Mouse (Mus musculus) embryonic facial prominence, embryonic 11.5 days (tissue): ENCODE results near the gene Fstl1. TPM values are rescaled to one million over a fixed set of nuclear protein-coding genes. Genes with fewer than 3 reads are reported as not detected.

Source experiments
- ATAC-seq: fragments of 200-750 bp; cut with Nextera tagmentation; replicated peaks from 2 replicates; pipeline ENCODE4 v1.8.0; 2017; ENCODE audit warnings: low read depth; ENCODE audit not compliant: insufficient number of reproducible peaks, low FRiP score, low TSS enrichment
- DNase-seq: peaks from one replicate; pipeline ENCODE4 v3.0.0-alpha.2; 2015; ENCODE audit warnings: low spot score
- H3K27ac ChIP-seq: fragments of 300-500 bp; sonication (generic); replicated peaks from 2 replicates; pipeline ENCODE4 v1.5.1; 2014; ENCODE audit warnings: mild to moderate bottlenecking, low read depth, low read length, control low read depth
- H3K27me3 ChIP-seq: fragments of 300-500 bp; sonication (generic); 2 replicates; pipeline ENCODE4 v1.6.1; 2014; ENCODE audit warnings: mild to moderate bottlenecking, low read length, moderate library complexity, mixed read lengths; ENCODE audit not compliant: control insufficient read depth, insufficient read depth
- H3K36me3 ChIP-seq: fragments of 300-500 bp; sonication (generic); replicated peaks from 2 replicates; pipeline ENCODE4 v1.6.1; 2014; ENCODE audit warnings: low read depth, mild to moderate bottlenecking, low read length, moderate library complexity, mixed read lengths; ENCODE audit not compliant: control insufficient read depth, insufficient read depth
- H3K4me1 ChIP-seq: fragments of 300-500 bp; sonication (generic); 2 replicates; pipeline ENCODE4 v1.6.1; 2014; ENCODE audit warnings: low read length, mixed read lengths; ENCODE audit not compliant: control insufficient read depth, insufficient read depth
- H3K4me2 ChIP-seq: fragments of 300-500 bp; sonication (generic); 2 replicates; pipeline ENCODE4 v1.6.1; 2014; ENCODE audit warnings: low read depth, mild to moderate bottlenecking, control low read depth, low read length, moderate library complexity
- H3K4me3 ChIP-seq: fragments of 300-500 bp; sonication (generic); 2 replicates; pipeline ENCODE4 v1.5.1; 2014; ENCODE audit warnings: low read depth, low read length, control low read depth
- H3K9ac ChIP-seq: fragments of 300-500 bp; sonication (generic); replicated peaks from 2 replicates; pipeline ENCODE4 v1.6.1; 2014; ENCODE audit warnings: mild to moderate bottlenecking, control low read depth, low read length
- H3K9me3 ChIP-seq: fragments of 300-500 bp; sonication (generic); replicated peaks from 2 replicates; pipeline ENCODE4 v1.6.1; 2016; ENCODE audit warnings: mild to moderate bottlenecking, low read length, inconsistent platforms, mixed read lengths; ENCODE audit not compliant: control insufficient read depth
- WGBS: fragments of 180-500 bp; shearing (Covaris S2); extraction: QIAGEN DNeasy Blood & Tissue Kit; methylation state at CpG from one replicate; pipeline ENCODE4 v1.1.7; 2014; 5-methylcytosine and 5-hydroxymethylcytosine counted together
- polyA plus RNA-seq: library from polyadenylated mRNA; unstranded; fragments of >200 nt; fragmentation: Nextera tagmentation; extraction: Ambion mirVana; gene quantifications from 2 replicates; pipeline ENCODE4 v1.2.1, GENCODE M21; 2014

Gene Fstl1
- polyA plus RNA-seq, 1 experiment from 2014 or later, result 367 TPM

DNA sequence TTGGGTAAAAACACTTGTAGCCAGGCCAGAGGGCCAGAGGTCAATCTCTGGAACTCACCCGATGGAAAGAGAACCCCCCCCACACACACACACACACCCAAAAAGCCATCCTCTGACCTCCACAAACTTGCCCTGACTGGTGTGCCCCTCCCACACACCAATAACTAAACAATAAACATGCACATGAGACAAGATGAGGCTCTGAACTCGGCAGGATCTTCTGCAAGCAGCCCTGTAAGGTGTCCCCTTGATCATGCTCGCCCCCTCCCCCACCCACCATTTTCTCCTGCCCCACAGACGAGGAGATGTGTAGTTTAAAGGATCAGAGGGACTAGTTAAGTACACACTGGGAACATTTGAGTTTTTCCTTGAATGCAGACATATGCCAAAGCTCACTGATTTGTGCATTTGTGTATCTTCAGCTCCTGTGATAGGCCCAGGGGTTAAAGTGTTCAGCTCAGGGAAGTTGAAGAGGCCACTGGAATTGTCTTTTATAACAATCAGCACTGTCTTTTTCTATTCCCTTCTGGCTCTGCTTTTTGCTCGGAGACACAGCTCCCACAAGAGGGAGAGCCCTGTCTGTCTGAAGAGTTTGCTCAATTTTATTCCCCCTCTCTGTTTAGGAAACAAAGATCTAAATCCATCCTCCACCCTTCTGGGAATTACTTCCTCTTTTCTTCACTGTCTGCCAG lies 37.2 kb downstream of the Fstl1 start:
- no peaks in the 10 kb centered on the region for H3K9me3 ChIP-seq
- no peak overlapping the region for H3K4me3 ChIP-seq
- no peaks in the 10 kb centered on the region for H3K27me3 ChIP-seq
- no peak overlapping the region for H3K4me2 ChIP-seq
- H3K4me1 ChIP-seq, result no peaks in the 10 kb centered on the region; the same call in 1 of the 2 replicates
- H3K27ac ChIP-seq, result peak overlapping the region; percentile 56; the same call in 1 of the 2 replicates
- WGBS, result 35% methylated on average over 5 of the region's 5 CpGs
- DNase-seq (no peak), ATAC-seq (no peak)
- peaks cover 9% of the 10 kb centered on the region for H3K36me3 ChIP-seq
- H3K9ac ChIP-seq, result peak overlapping the region; percentile 19; the same call in 1 of the 2 replicates

DNA sequence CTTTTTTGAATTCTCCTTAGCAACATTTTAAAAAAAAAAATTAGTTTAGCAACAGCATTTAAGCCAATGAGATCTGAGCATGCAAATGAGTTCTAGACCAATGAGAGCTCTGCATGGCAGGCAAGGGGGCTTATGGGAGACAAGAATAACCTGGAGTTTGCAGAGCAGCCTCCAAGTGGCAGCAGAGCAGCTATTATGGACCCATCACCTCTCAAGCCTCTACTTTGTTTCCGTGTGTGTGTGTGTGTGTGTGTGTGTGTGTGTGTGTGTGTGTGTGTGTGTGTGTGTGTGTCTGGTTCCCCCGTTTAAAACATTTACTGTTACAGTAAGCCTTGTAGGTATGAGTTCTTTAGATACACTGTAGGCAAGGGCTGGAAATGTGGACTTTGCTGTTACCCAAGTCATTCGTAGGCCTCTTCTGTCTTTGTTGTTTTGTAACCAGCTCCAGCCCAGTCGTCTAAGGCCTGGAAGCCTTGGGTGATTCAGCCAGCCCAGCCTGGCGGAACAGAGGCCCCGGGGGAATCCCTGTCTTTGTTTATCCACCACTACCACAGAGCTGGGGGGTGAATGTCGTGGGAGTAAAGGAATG lies 37.8 kb downstream of the Fstl1 start:
- no peak overlapping the region for H3K4me2 ChIP-seq

DNA sequence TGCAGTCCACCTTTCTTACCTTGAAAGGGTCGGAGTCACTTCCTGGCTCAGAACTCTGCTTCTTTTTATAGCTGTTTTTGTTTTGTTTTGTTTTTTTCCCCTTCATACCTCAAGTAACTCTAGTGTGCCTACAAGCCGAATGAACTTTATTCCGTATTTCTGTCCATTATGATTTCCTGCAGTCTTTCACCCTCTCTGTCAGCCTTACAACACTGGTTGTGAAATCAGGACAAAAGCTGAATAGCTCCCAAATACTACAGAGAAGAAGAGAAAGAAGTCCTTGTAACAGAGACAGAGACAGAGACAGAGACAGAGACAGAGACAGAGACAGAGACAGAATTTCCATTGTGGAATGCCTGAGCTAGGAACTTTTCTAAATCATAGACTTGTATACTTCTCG lies 41.3 kb downstream of the Fstl1 start:
- ATAC-seq (no peak), DNase-seq (no peak)
- H3K36me3 ChIP-seq, result peaks cover 12% of the 10 kb centered on the region
- no peaks in the 10 kb centered on the region; the same call in 1 of the 2 replicates for H3K4me1 ChIP-seq
- no peak overlapping the region for H3K9ac ChIP-seq
- H3K27me3 ChIP-seq, result no peaks in the 10 kb centered on the region
- H3K4me2 ChIP-seq, result no peak overlapping the region
- no peaks in the 10 kb centered on the region for H3K9me3 ChIP-seq
- 92% methylated on average over 4 of the region's 4 CpGs for WGBS
- H3K27ac ChIP-seq, result no peak overlapping the region
- H3K4me3 ChIP-seq, result no peak overlapping the region

More for the DNA sequence above, 37.8 kb downstream of the Fstl1 start:
- no peak overlapping the region for H3K4me3 ChIP-seq
- peak overlapping the region; percentile 68; the same call in 1 of the 2 replicates for H3K27ac ChIP-seq
- no peaks in the 10 kb centered on the region; the same call in 1 of the 2 replicates for H3K4me1 ChIP-seq
- no peaks in the 10 kb centered on the region for H3K9me3 ChIP-seq
- H3K36me3 ChIP-seq, result peaks cover 9% of the 10 kb centered on the region
- WGBS, result 19% methylated on average over 6 of the region's 7 CpGs
- no peaks in the 10 kb centered on the region for H3K27me3 ChIP-seq
- no peak overlapping the region for H3K9ac ChIP-seq
- ATAC-seq (peak; percentile 95), DNase-seq (peak; percentile 83)

DNA sequence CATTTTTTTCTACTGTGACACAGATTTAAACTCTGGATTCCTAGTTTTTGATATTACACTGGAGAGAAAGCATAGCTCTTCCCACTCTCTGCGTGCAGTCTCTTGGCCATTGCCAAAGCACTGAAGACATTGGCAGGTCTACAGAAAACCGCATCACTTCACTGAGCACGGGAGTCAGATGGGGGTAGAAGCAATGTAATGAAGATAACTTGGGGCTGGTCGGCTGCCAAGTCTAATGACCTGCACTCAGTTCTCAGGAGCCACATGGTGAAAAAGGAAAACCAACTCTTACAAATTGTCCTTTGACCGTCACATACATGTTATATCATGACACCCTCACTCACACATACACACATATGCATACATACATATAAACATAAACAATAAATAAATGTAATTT lies 47.3 kb downstream of the Fstl1 start:
- WGBS, result 91% methylated on average over 5 of the region's 5 CpGs
- peaks cover 25% of the 10 kb centered on the region for H3K36me3 ChIP-seq
- H3K9ac ChIP-seq, result no peak overlapping the region
- H3K4me3 ChIP-seq, result no peak overlapping the region
- no peaks in the 10 kb centered on the region for H3K4me1 ChIP-seq
- DNase-seq (no peak), ATAC-seq (no peak)
- H3K27ac ChIP-seq, result no peak overlapping the region
- H3K9me3 ChIP-seq, result no peaks in the 10 kb centered on the region
- H3K4me2 ChIP-seq, result no peak overlapping the region
- H3K27me3 ChIP-seq, result no peaks in the 10 kb centered on the region

DNA sequence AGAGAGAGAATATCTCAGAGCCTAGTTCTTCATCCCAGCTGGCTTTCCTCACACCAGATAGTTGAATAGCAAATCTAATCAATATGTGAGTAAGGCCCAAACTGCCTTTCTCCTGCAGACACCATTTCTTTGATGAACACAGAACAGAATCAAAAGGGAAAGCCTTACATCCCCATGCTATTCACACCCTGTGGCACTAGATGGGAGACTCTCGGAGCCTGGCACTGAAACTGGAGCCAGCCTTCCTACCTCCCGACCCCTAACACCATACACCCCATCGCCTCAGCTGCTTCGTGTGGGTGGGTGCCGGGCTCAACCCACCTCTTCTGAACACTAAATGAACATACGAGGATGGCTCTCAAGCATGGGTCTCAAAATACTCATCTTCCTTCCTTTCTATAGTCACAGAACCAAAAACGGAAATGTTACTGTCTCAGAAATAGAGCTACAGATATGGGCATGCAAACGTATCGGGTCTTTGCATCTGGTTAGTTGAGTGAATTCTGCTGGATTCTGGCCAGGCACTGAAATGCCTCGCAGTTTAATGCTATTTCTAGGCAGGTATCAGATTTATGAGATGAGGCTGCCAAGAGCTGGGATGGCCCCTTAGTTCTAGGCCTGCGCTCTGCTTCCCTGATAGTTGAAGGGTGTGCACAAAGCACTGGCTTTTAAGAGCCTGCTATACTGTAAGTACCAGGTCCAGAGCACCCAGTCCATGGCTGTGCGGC lies 48.3 kb downstream of the Fstl1 start:
- no peaks in the 10 kb centered on the region for H3K9me3 ChIP-seq
- no peaks in the 10 kb centered on the region for H3K4me1 ChIP-seq
- H3K27me3 ChIP-seq, result no peaks in the 10 kb centered on the region
- H3K27ac ChIP-seq, result no peak overlapping the region
- WGBS, result 93% methylated on average over 12 of the region's 12 CpGs
- H3K4me2 ChIP-seq, result no peak overlapping the region
- no peak overlapping the region for H3K4me3 ChIP-seq
- H3K9ac ChIP-seq, result no peak overlapping the region
- peaks cover 28% of the 10 kb centered on the region for H3K36me3 ChIP-seq
- ATAC-seq (no peak), DNase-seq (no peak)

DNA sequence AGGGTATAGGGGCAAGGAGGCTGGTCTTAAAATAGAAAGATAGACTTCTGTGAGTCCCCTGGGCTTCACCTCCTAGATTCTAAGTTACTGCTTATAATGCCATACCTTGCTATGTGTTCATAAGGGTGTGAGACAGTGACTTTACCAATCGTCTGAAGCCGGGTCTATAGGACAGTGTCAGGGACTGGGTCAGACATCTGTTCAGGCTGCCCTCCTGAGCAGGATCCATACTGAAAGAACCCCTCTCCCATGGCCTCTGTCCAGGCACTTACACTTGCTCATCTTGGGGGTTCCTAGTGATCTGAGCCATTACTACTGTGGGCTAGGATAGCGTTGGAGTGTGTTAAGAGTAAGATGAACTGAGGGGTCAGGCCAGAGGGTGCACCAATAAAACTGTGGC lies 49.6 kb downstream of the Fstl1 start:
- Histone ChIP-seq H3K4me3 (no peak overlapping the region), H3K9ac (no peak overlapping the region), H3K27ac (no peak overlapping the region), H3K4me1 (no peaks in the 10 kb centered on the region), H3K9me3 (no peaks in the 10 kb centered on the region), H3K4me2 (no peak overlapping the region), H3K27me3 (no peaks in the 10 kb centered on the region), H3K36me3 (peaks cover 28% of the 10 kb centered on the region)
- no peak for DNase-seq
- no peak for ATAC-seq
- WGBS, result 89% methylated on average over 3 of the region's 3 CpGs

DNA sequence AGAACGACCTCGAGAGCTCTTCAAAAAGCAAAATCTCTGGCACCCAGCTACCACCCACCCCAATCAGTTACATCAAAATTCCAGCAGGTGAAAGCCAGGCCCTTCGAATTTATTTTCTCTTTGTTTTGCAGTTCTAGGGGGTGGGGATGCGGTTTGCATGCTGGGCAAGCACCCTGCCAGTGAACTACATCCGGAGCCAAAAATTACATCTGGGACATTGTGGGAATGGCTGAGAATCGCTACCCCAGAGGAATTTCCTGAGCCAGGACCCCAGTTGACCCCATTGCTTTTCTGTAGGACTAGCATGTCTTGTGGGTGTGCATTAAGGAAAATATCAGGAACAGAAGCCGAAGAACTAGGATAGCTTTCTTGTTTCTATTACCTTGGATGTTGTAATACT lies 54.4 kb downstream of the Fstl1 start:
- Histone ChIP-seq H3K4me3 (no peak overlapping the region), H3K9me3 (no peaks in the 10 kb centered on the region), H3K4me1 (no peaks in the 10 kb centered on the region), H3K4me2 (no peak overlapping the region), H3K27me3 (no peaks in the 10 kb centered on the region), H3K27ac (no peak overlapping the region), H3K36me3 (peaks cover 13% of the 10 kb centered on the region), H3K9ac (no peak overlapping the region)
- 80% methylated on average over 7 of the region's 7 CpGs for WGBS
- ATAC-seq (no peak), DNase-seq (no peak)

DNA sequence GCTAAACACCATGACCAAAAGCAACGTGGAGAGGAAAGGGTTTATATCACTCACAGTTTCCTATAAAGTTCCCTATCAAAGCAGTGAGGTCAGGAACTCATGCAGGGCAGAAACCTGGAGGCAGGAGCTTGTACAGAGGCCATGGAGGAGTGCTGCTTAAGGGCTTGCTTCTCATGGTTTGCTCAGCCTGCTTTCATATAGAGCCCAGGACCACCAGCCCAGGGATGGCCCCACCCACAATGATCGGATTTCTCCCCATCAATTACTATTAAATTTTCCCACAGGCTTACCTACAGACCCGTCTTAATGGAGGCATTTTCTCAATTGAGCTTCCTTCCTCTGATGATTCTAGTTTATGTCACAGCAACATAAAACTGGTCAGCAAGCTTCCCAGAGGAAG lies 60.9 kb downstream of the Fstl1 start:
- no peak for DNase-seq
- H3K27me3 ChIP-seq, result no peaks in the 10 kb centered on the region
- H3K4me1 ChIP-seq, result no peaks in the 10 kb centered on the region
- no peak overlapping the region for H3K9ac ChIP-seq
- H3K9me3 ChIP-seq, result no peaks in the 10 kb centered on the region
- WGBS, result 65% methylated on average over 3 of the region's 3 CpGs
- no peak overlapping the region for H3K4me2 ChIP-seq
- H3K27ac ChIP-seq, result no peak overlapping the region
- ATAC-seq, result no peak
- H3K36me3 ChIP-seq, result peaks cover 6% of the 10 kb centered on the region
- no peak overlapping the region for H3K4me3 ChIP-seq
